Mouse (Mus musculus) neural tube, embryonic 15.5 days (tissue): ENCODE measurements around the gene Tmem91. TPM values are rescaled to one million over a fixed set of nuclear protein-coding genes. Genes with fewer than 3 reads are reported as not detected.
"Not testable (repeated sequence)": the region's sequence is repeated elsewhere in the genome, so short reads cannot be mapped to it uniquely, and the experiment has no call there.

Experiments
- ATAC-seq: fragments of 200-750 bp; cut with Nextera tagmentation; 2 replicates; pipeline ENCODE4 v1.8.0; 2017; ENCODE audit warnings: mild to moderate bottlenecking, moderate TSS enrichment, moderate library complexity; ENCODE audit not compliant: low FRiP score
- H3K27ac ChIP-seq: fragments of 300-500 bp; sonication (generic); replicated peaks from 2 replicates; pipeline ENCODE4 v1.5.1; 2015; ENCODE audit warnings: mild to moderate bottlenecking, inconsistent platforms
- H3K27me3 ChIP-seq: fragments of 300-500 bp; sonication (generic); replicated peaks from 2 replicates; pipeline ENCODE4 v1.6.1; 2015; ENCODE audit warnings: inconsistent platforms
- H3K36me3 ChIP-seq: fragments of 300-500 bp; sonication (generic); 2 replicates; pipeline ENCODE4 v1.6.1; 2015; ENCODE audit warnings: inconsistent platforms
- H3K4me1 ChIP-seq: fragments of 300-500 bp; sonication (generic); 2 replicates; pipeline ENCODE4 v1.6.1; 2015; ENCODE audit warnings: inconsistent platforms
- H3K4me2 ChIP-seq: fragments of 300-500 bp; sonication (generic); 2 replicates; pipeline ENCODE4 v1.6.1; 2015; ENCODE audit warnings: inconsistent platforms, mild to moderate bottlenecking, moderate library complexity
- H3K4me3 ChIP-seq: fragments of 300-500 bp; sonication (generic); replicated peaks from 2 replicates; pipeline ENCODE4 v1.5.1; 2015; ENCODE audit warnings: mild to moderate bottlenecking, inconsistent platforms
- H3K9ac ChIP-seq: fragments of 300-500 bp; sonication (generic); replicated peaks from 2 replicates; pipeline ENCODE4 v1.6.1; 2015; ENCODE audit warnings: mild to moderate bottlenecking, inconsistent platforms
- H3K9me3 ChIP-seq: fragments of 300-500 bp; sonication (generic); replicated peaks from 2 replicates; pipeline ENCODE4 v1.6.1; 2016; ENCODE audit warnings: inconsistent platforms
- WGBS: fragments of 180-500 bp; shearing (Covaris S2); methylation state at CpG from one replicate; pipeline ENCODE4 v1.1.7; 2015; ENCODE audit warnings: mixed read lengths; 5-methylcytosine and 5-hydroxymethylcytosine counted together
- polyA plus RNA-seq: library from polyadenylated mRNA; unstranded; fragments of >200 nt; fragmentation: Nextera tagmentation; extraction: Ambion mirVana; gene quantifications from 2 replicates; pipeline ENCODE4 v1.2.1, GENCODE M21; 2015

Gene Tmem91
- polyA plus RNA-seq = 73.9 and 97.4 TPM in 2 replicates

DNA sequence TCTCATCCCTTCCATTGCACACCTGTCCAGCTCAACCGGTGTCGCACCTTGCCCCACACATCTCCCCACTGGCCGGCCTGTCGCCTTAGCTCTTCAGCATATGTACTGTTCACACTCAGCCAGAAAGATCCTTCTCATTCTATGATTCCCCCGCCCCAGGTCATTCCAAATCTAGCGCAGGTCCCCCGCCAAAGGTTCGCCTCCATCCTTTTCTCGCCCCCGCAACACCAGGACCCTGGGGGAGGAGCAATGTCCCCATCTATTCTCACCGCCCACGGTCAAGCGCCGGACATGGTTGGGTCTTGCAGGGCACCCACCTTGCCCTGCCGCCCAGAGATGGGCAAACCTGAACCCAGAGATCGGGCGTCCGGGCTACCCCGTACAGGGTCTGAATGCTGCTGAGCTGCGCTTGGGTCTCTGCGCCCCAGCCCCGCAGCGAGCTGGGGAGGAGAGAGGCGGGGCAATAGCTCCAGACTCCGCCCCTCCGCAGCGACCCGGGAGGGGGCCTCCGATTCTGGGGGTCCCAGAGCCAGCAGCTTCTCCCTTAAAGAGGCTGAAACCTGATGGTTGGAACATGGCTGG is at the start of gene Tmem91:
Tmem91 (minus strand) TSS at position 448 of the 582 bp plus-strand sequence.
- no peaks in the 10 kb centered on the region for H3K36me3 ChIP-seq
- WGBS = 2% methylated on average over 29 of the region's 29 CpGs
- H3K4me2 ChIP-seq = peak within 1 kb of the TSS; percentile 79
- peak within 1 kb of the TSS; percentile 54 for H3K4me3 ChIP-seq
- H3K27ac ChIP-seq = no peak within 1 kb of the TSS
- H3K4me1 ChIP-seq = peaks cover 27% of the 10 kb centered on the region
- H3K9ac ChIP-seq = peak within 1 kb of the TSS; percentile 65
- no peaks in the 10 kb centered on the region for H3K9me3 ChIP-seq
- peak; percentile 83 for ATAC-seq
- peaks cover 27% of the 10 kb centered on the region; the same call in 1 of the 2 replicates for H3K27me3 ChIP-seq

DNA sequence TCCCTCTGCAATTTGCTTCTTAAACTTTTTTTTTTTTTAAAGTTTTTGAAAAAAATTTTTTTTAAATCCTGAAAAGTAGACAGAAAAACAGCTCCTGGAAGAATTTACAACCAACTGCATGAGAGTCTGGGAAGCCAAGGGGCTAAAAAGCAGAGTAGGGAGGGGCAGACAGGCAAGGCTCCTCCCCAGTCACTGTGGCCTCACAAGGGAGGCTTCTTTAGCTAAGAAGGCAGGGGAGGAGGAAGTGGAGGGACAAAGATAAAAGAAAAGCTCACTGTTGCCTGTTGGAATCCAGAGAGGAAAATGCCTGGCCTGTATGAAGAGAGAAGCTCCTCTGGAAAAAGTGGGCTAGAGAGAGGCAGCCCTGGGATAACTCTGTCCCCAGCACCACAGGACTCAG is 46.8 kb upstream of the Tmem91 start:
- ATAC-seq = not testable (repeated sequence)
- H3K36me3 ChIP-seq = peaks cover 62% of the 10 kb centered on the region

GRCm38 (mm10) chr7:25720760-25721159 is 45.8 kb upstream of the Tmem91 start:
- H3K4me2 ChIP-seq = no peak overlapping the region
- no peaks in the 10 kb centered on the region for H3K9me3 ChIP-seq
- peaks cover 23% of the 10 kb centered on the region for H3K4me1 ChIP-seq
- no peak for ATAC-seq
- no peaks in the 10 kb centered on the region for H3K27me3 ChIP-seq
- no peak overlapping the region for H3K9ac ChIP-seq
- WGBS = 94% methylated on average over 5 of the region's 5 CpGs
- H3K4me3 ChIP-seq = no peak overlapping the region
- no peak overlapping the region for H3K27ac ChIP-seq
- H3K36me3 ChIP-seq = peaks cover 57% of the 10 kb centered on the region

More for the DNA sequence above, 46.8 kb upstream of the Tmem91 start:
- H3K4me3 ChIP-seq, H3K9ac ChIP-seq, H3K27ac ChIP-seq, H3K4me2 ChIP-seq, H3K27me3 ChIP-seq, H3K9me3 ChIP-seq: not testable (repeated sequence)
- peaks cover 23% of the 10 kb centered on the region for H3K4me1 ChIP-seq

DNA sequence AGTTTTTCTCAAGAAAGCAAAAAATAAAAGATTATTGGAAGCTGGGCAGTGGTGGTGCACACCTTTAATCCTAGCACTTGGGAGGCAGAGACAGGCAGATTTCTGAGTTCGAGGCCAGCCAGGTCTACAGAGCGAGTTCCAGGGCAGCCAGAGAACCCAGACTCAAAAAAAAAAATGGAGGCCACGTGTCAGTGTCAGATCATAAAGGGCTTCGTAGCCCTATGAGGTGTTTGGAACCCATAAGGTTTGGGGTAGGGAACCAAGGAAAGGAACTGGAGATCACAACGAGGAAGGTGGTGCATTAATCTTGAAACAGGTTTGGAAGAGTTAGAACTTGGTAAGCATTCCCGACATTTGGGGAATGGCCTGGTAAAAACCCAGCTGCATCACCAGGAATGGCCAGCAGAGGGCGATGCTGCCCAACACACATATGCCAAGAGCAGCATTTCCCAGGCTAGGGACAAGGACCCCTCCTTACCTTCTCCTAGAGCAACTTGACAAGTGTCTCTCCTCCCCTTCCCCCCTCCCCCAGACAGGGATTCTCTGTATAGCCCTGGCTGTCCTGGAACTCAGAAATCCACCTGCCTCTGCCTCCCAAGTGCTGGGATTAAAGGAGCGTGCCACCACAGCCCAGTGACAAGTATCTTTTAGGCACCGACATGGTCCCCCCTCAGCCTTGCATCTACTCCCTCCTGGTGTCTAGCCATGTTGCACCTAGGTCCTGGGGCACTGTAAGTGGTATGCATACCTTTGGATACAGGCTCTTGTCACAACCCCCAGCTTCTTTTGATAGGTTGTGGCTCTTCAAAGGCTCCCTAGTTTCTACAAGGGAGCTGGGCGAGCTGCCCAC is 45.0 kb upstream of the Tmem91 start:
- ATAC-seq = peak; percentile 33
- peaks cover 23% of the 10 kb centered on the region for H3K4me1 ChIP-seq
- 64% methylated on average over 10 of the region's 10 CpGs for WGBS
- H3K27ac ChIP-seq = peak overlapping the region; percentile 88; the same call in 1 of the 2 replicates
- H3K4me3 ChIP-seq = peak overlapping the region; percentile 77; the same call in 1 of the 2 replicates
- peak overlapping the region; percentile 85 for H3K4me2 ChIP-seq
- no peak overlapping the region for H3K9ac ChIP-seq
- H3K27me3 ChIP-seq = no peaks in the 10 kb centered on the region
- peaks cover 57% of the 10 kb centered on the region for H3K36me3 ChIP-seq
- H3K9me3 ChIP-seq = no peaks in the 10 kb centered on the region

DNA sequence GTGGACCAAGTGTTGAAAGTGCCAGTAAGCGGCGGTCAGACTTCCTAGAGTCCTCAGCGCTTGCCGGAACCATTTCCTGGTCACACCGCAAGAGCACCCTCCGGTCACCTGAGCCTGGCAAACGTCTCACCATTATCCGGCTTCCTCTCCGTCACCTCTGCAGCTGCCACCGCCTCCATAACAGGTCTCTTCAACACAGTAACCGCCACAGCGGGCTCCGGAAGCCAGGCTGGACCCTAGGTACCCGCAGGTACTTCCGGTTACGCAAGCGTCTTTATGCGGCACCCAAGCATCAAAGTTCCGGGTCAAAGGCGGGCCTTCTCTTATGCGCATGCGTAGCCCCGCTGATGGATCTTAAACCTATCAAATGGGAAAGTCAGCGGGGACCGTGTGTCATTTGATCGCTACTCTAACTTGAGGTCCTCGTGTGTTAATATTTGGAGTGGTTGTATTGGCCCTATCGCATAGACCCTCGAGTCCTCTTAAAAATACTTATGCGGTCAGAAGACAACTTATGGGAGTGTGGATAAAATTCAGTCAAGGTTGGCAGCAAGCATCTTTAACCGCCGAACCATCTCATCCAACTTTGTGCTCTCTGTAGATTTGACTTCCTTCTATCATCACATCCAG is 43.9 kb upstream of the Tmem91 start, which contains the start of gene Ccdc97:
Ccdc97 (minus strand) TSS at position 301 of the 630 bp plus-strand sequence.
- peak within 1 kb of the TSS; percentile 74 for H3K9ac ChIP-seq
- peak within 1 kb of the TSS; percentile 77 for H3K4me3 ChIP-seq
- no peaks in the 10 kb centered on the region for H3K9me3 ChIP-seq
- H3K27me3 ChIP-seq = no peaks in the 10 kb centered on the region
- peak within 1 kb of the TSS; percentile 88 for H3K27ac ChIP-seq
- H3K36me3 ChIP-seq = peaks cover 57% of the 10 kb centered on the region
- ATAC-seq = peak; percentile 84
- peak within 1 kb of the TSS; percentile 85 for H3K4me2 ChIP-seq
- WGBS = 5% methylated on average over 32 of the region's 32 CpGs
- H3K4me1 ChIP-seq = peaks cover 23% of the 10 kb centered on the region

- Histone ChIP-seq H3K4me2 (peak overlapping the region; percentile 85), H3K9me3 (no peaks in the 10 kb centered on the region), H3K27me3 (no peaks in the 10 kb centered on the region), H3K4me3 (no peak overlapping the region; the same call in 1 of the 2 replicates), H3K9ac (no peak overlapping the region), H3K4me1 (peaks cover 23% of the 10 kb centered on the region), H3K27ac (no peak overlapping the region), H3K36me3 (peaks cover 57% of the 10 kb centered on the region)
- WGBS = 92% methylated on average over 3 of the region's 3 CpGs
- ATAC-seq = no peak
Observed at GRCm38 (mm10) chr7:25717478-25717877, 42.5 kb upstream of the Tmem91 start.

DNA sequence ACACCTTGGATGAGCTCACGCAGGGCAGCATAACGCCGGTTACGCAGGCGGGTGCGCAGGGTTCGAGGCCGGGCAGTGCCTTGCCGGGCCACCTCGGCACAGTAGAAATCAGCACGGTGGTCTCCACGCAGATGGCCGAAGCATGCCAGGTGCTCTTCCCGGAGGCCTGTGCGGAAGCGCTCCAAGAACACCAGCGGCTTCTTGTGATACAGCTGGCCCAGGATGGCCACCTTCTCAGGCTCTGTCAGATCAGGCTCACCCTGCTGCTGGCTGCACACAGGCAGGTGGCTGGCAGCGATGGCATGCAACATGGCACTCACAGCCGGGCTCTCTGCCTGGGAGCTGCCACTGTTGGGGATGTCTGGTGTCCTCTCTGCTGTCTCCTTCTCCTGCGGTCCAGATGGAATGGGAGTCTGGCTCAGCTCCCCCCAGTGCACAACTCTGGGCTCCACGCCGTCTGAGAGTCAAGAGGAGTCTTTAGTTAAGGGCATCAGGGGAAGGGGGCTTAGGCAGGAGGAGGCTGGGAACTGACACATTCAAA is 40.8 kb upstream of the Tmem91 start:
- Histone ChIP-seq H3K4me2 (no peak overlapping the region), H3K27ac (no peak overlapping the region), H3K27me3 (no peaks in the 10 kb centered on the region), H3K4me1 (peaks cover 25% of the 10 kb centered on the region), H3K9ac (no peak overlapping the region), H3K4me3 (no peak overlapping the region), H3K36me3 (peaks cover 49% of the 10 kb centered on the region), H3K9me3 (no peaks in the 10 kb centered on the region)
- ATAC-seq = no peak
- WGBS = 96% methylated on average over 22 of the region's 22 CpGs

DNA sequence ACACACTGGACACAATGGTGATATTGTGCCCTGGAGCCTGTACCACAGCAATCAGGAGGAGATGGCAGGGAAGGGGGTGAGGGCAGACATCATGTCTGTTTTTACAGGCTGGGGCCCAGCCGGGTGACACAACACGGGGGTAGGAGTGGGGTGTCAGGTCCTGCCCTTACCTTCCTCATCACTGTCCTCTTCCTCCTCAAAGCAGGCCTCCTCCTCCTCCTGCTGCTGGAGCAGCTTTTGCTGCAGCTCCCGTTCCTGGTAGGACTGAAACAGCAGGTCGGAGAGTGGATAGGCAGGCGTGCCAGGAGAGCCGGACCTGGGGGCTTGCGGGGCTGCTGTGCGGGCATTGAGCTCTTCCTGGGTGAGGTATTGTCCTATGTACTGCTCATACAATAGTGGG is 39.6 kb upstream of the Tmem91 start:
- peaks cover 41% of the 10 kb centered on the region for H3K36me3 ChIP-seq
- no peak for ATAC-seq
- no peaks in the 10 kb centered on the region for H3K27me3 ChIP-seq
- no peak overlapping the region for H3K4me2 ChIP-seq
- no peak overlapping the region for H3K27ac ChIP-seq
- no peaks in the 10 kb centered on the region for H3K9me3 ChIP-seq
- no peak overlapping the region for H3K4me3 ChIP-seq
- peaks cover 34% of the 10 kb centered on the region for H3K4me1 ChIP-seq
- no peak overlapping the region for H3K9ac ChIP-seq
- 94% methylated on average over 8 of the region's 8 CpGs for WGBS

- H3K4me2 ChIP-seq = no peak overlapping the region
- peaks cover 41% of the 10 kb centered on the region for H3K36me3 ChIP-seq
- H3K9me3 ChIP-seq = no peaks in the 10 kb centered on the region
- WGBS = 90% methylated on average over 9 of the region's 9 CpGs
- no peak for ATAC-seq
- no peak overlapping the region for H3K27ac ChIP-seq
- H3K4me1 ChIP-seq = peaks cover 23% of the 10 kb centered on the region
- no peaks in the 10 kb centered on the region for H3K27me3 ChIP-seq
- no peak overlapping the region for H3K4me3 ChIP-seq
- H3K9ac ChIP-seq = no peak overlapping the region
Observed at GRCm38 (mm10) chr7:25712801-25713200, 37.8 kb upstream of the Tmem91 start.

GRCm38 (mm10) chr7:25711731-25712197 is 36.8 kb upstream of the Tmem91 start:
- H3K4me3 ChIP-seq = no peak overlapping the region
- no peak overlapping the region for H3K4me2 ChIP-seq
- H3K36me3 ChIP-seq = peaks cover 41% of the 10 kb centered on the region
- ATAC-seq = no peak
- no peaks in the 10 kb centered on the region for H3K27me3 ChIP-seq
- H3K4me1 ChIP-seq = peaks cover 14% of the 10 kb centered on the region
- 33% methylated on average over 7 of the region's 7 CpGs for WGBS
- H3K27ac ChIP-seq = 0 out of 2 replicates have a peak overlapping the region, but pooled peaks have one; percentile 8
- no peak overlapping the region for H3K9ac ChIP-seq
- H3K9me3 ChIP-seq = no peaks in the 10 kb centered on the region

DNA sequence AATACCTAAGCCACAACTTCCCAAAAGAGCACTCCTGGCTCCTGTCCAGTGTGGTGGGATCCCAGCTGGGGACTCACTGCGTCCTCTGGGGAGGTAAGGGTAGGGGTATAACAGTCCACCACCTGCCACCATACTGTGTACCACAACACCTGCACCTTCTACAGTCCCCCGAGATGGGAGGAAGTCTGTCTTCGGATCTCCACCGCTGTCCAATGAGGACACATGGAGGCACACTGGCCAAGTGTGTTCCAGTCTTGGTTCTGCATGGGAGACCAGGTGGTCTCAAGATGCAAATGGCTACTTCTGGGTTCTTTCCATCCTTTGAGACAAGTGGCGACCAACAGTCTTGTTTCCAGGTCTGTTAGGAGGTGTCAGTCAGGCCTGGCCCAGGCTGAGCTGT is 36.2 kb upstream of the Tmem91 start:
- WGBS = 69% methylated on average over 5 of the region's 5 CpGs
- no peaks in the 10 kb centered on the region for H3K27me3 ChIP-seq
- peaks cover 14% of the 10 kb centered on the region for H3K4me1 ChIP-seq
- peaks cover 41% of the 10 kb centered on the region for H3K36me3 ChIP-seq
- ATAC-seq = no peak
- H3K27ac ChIP-seq = no peak overlapping the region
- H3K9me3 ChIP-seq = no peaks in the 10 kb centered on the region
- no peak overlapping the region for H3K4me2 ChIP-seq
- H3K9ac ChIP-seq = no peak overlapping the region
- no peak overlapping the region for H3K4me3 ChIP-seq
